Mouse (Mus musculus) olfactory bulb, adult 2 months (tissue): ENCODE results near the gene Rbsn. TPM values are rescaled to one million over a fixed set of nuclear protein-coding genes. Genes with fewer than 3 reads are reported as not detected.

Experiments
- H3K27ac ChIP-seq: fragments of 200-500 bp; 2 replicates; pipeline ENCODE4 v1.5.1; 2012; ENCODE audit warnings: low read depth, low read length; ENCODE audit not compliant: insufficient read depth
- H3K4me1 ChIP-seq: fragments of 200-500 bp; 2 replicates; pipeline ENCODE4 v1.6.1; 2012; ENCODE audit warnings: low read length; ENCODE audit not compliant: control insufficient read depth, insufficient read depth
- H3K4me3 ChIP-seq: fragments of 200-500 bp; 2 replicates; pipeline ENCODE4 v1.5.1; 2012; ENCODE audit warnings: mild to moderate bottlenecking, low read depth, low read length, moderate library complexity; ENCODE audit not compliant: insufficient read depth
- CTCF ChIP-seq: fragments of 200-500 bp; IDR thresholded peaks from 2 replicates; pipeline ENCODE4 v1.5.1; 2012; ENCODE audit warnings: low read depth, mild to moderate bottlenecking, low read length, moderate library complexity; ENCODE audit not compliant: insufficient read depth
- POLR2A ChIP-seq: fragments of 200-500 bp; IDR thresholded peaks from 2 replicates; pipeline ENCODE4 v1.6.1; 2012; ENCODE audit warnings: mild to moderate bottlenecking, low read depth, low read length, moderate library complexity; ENCODE audit not compliant: insufficient read depth
- WGBS: fragments of 180-500 bp; shearing (Covaris S2); methylation state at CpG from one replicate; pipeline ENCODE4 v1.1.7; 2018; 5-methylcytosine and 5-hydroxymethylcytosine counted together
- polyA plus RNA-seq: library from polyadenylated mRNA; stranded (reverse); fragments of >200 nt; gene quantifications from 2 replicates; pipeline ENCODE4 v1.2.4, GENCODE M21; 2012; ENCODE audit warnings: low replicate concordance; ENCODE audit not compliant: missing spikeins, insufficient read depth, insufficient read length

Rbsn gene
- polyA plus RNA-seq, 1 experiment = not detected

DNA sequence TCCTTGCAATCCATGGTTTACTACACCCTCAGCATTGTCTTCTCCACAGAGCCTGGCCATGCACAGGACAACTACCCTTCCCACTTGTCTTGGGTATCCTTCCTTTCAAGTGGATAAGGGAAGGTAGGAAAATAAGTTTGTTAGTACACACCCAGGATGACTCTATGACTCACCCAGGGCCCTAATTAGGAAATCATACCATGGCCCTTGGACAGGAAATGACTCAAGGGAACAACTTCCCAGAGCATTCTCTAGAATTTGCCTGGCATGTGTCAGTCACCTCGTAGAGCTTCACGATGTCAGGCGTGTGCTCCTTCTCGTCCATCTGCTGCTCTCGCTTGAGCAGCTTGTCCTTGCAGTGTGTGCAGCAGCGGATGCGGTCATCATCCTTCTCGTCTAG, 15.3 kb downstream of the Rbsn start:
- WGBS = 91% methylated on average over 8 of the region's 8 CpGs
- no peak for TF ChIP-seq CTCF
- no peak for TF ChIP-seq POLR2A
- H3K4me1 ChIP-seq = no peaks in the 10 kb centered on the region

DNA sequence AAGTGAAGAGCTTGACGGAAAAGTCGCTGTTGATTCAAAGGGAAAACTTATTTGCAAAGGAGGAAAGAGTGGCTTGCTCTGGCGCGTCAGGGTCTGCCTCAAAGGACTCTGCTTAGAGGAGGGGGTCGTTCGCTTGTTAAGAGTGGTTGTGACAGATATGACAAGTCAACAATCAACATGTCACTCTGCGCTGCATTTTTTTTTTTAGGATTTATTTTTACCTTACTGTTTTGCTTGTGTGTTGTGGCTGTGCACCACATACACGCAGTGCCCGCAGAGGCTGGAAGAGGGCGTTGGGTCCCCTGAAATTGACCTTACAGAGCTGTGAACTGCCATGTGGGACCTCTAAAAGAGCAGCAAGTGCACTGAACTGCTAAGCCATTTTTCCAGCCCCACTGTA, 30.5 kb downstream of the Rbsn start:
- H3K4me1 ChIP-seq = peaks cover 9% of the 10 kb centered on the region
- H3K27ac ChIP-seq = no peak overlapping the region; the same call in 1 of the 2 replicates
- WGBS = 1% methylated on average over 10 of the region's 10 CpGs
- H3K4me3 ChIP-seq = peak overlapping the region; percentile 62
- no peak for TF ChIP-seq CTCF
- TF ChIP-seq POLR2A = no peak

More for the DNA sequence above, 15.3 kb downstream of the Rbsn start:
- Histone ChIP-seq H3K27ac (no peak overlapping the region), H3K4me3 (no peak overlapping the region)

DNA sequence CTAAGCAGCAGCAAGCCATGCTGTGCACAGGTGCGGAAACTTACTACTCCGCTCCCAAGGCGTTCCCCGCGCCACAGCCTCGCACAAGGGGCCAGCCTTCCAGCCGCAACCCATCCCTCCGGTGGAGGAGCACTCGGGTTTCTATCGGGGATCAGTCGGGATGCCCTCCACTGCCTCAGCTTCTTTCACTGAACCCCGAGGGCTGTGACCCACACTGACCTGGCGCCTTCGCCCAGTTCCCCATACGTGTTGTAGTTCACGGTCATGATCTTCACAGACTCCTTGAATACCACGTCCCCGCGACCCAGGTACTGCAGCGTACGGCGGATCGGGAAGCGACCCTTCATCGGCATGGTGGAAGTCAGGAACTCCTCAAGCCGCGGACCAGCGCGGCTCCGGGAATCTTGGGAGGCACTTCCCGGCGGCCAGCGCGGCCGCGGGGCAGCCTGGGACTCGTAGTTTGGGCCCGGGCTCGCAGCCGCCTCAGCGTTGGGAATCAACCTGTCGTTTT, 31.0 kb downstream of the Rbsn start, which contains the start of gene Mrps25:
Mrps25 (minus strand) TSS at position 413 of the 511 bp plus-strand sequence.
- TF ChIP-seq CTCF (no peak), POLR2A (peak; percentile 86)
- under 1% methylated on average over 42 of the region's 42 CpGs for WGBS
- peaks cover 9% of the 10 kb centered on the region for H3K4me1 ChIP-seq

GRCm38 (mm10) chr6:92176450-92176849, 38.3 kb downstream of the Rbsn start:
- H3K4me3 ChIP-seq = no peak overlapping the region
- no peak for TF ChIP-seq CTCF
- no peak for TF ChIP-seq POLR2A
- 98% methylated on average over 1 of the region's 1 CpGs for WGBS
- H3K4me1 ChIP-seq = peaks cover 3% of the 10 kb centered on the region
- no peak overlapping the region for H3K27ac ChIP-seq

More for the DNA sequence above, 31.0 kb downstream of the Rbsn start, which contains the start of gene Mrps25:
- H3K4me3 ChIP-seq = peak within 1 kb of the TSS; percentile 62
- H3K27ac ChIP-seq = peak within 1 kb of the TSS; percentile 7

DNA sequence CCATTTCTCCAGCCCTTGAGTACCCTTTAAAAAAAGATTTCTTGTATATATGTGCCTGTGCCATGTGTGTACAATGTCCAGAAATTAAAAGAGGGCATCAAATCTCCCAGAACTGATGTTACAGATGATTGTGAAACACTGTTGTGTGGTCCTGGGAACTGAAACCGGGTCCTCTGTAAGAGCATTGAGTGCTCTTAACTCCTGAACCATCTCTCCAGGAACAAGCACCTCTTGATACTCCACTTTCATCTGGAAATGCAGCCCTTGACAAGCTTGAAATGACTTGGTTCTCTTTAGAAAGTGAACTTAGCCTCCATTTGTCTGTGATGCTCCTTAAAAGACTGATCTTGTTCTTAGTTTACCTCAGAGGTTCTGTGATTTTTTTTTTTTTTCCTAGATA, 52.0 kb downstream of the Rbsn start:
- 86% methylated on average over 1 of the region's 1 CpGs for WGBS
- TF ChIP-seq CTCF = no peak
- H3K4me3 ChIP-seq = no peak overlapping the region

DNA sequence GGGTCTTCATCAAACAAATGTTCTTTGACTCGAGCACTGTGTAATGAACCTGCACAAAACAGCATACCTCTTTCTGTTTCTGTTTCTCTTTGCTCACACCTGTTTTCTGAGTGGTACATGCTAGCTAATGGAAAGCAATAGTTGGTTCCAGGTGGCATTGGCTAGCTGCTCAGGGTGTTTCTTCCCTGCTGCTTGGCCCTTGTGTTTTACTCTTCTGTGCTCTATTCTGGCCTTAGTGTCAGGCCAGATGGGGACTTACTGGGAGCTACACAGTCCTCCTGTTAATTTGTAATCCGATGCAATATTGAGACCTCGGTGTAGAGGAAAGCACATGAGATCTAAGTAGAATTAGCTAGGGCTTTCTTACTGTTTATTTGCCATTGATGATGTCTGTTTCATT, 55.9 kb downstream of the Rbsn start:
- WGBS = 94% methylated on average over 3 of the region's 3 CpGs
- no peak overlapping the region for H3K27ac ChIP-seq
- H3K4me1 ChIP-seq = no peaks in the 10 kb centered on the region
- no peak overlapping the region for H3K4me3 ChIP-seq
- TF ChIP-seq POLR2A (no peak), CTCF (no peak)

More for the DNA sequence above, 52.0 kb downstream of the Rbsn start:
- no peaks in the 10 kb centered on the region for H3K4me1 ChIP-seq
- no peak overlapping the region for H3K27ac ChIP-seq

DNA sequence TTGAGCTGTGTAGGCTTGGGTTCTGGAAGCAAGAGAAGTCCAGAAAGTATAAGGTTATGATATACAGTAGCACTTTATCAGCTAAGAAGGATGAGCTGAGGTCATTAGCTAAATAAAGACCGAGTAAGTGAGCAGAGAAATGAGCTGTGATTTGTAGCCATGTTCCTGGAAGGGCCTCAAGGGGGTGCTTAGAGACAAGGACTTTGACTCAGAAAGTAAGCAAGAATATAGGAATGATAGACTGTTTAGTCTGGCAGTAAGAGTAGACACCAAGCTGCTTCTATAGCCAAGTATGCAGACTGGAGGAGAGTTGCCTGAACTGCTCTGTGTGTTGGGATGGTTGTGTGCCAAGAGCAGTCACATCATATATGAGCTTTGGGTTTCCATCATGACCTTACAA, 61.0 kb downstream of the Rbsn start:
- Histone ChIP-seq H3K4me3 (no peak overlapping the region), H3K4me1 (no peaks in the 10 kb centered on the region), H3K27ac (no peak overlapping the region)
- WGBS = 70% methylated on average over 1 of the region's 1 CpGs
- TF ChIP-seq CTCF = no peak
- no peak for TF ChIP-seq POLR2A

DNA sequence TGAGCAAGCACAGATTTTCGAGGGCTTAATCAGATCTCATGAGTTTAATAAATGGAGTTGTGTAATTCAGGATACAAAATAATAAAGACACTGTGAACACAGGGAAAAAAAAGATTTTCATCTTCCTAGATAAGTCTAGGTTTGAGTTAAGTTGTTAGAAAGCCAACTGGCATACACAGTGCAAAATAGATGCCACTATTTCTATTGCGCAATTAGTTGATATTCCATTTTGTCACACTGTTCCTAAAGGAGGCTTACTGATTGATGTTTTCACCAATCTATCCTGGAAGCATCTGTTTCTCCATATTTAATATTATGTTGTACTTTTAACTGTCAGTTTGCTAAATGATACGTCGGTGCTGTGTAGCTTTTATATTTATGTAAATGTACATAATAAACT, 68.8 kb downstream of the Rbsn start:
- Histone ChIP-seq H3K4me3 (no peak overlapping the region), H3K4me1 (no peaks in the 10 kb centered on the region), H3K27ac (no peak overlapping the region)
- 78% methylated on average over 4 of the region's 4 CpGs for WGBS
- TF ChIP-seq CTCF (no peak), POLR2A (no peak)

Other genes with a start within 250 kb of the Rbsn start
- not detected in 2 replicates for gene Fgd5, start 236.0 kb downstream of the Rbsn start, polyA plus RNA-seq
- not detected in 2 replicates for gene Nr2c2, start 123.5 kb downstream of the Rbsn start, polyA plus RNA-seq
- gene Mrps25, start 30.9 kb downstream of the Rbsn start, polyA plus RNA-seq = not detected in 2 replicates
- gene Trh, start 29.7 kb upstream of the Rbsn start, polyA plus RNA-seq = not detected in 2 replicates